Mouse (Mus musculus) adrenal gland, postnatal 25 days (tissue): Measurements from ENCODE around the gene Thra. TPM values are rescaled to one million over a fixed set of nuclear protein-coding genes. Genes with fewer than 3 reads are reported as not detected.
A peak's percentile ranks its signal among the peaks of the same experiment; 100 is the strongest.

Experiments
- DNase-seq: peaks from one replicate; pipeline ENCODE4 v3.0.0; 2021; ENCODE audit warnings: mixed read lengths
- total RNA-seq: library from RNA; stranded (reverse); gene quantifications from 2 replicates; pipeline ENCODE4 v1.2.3, GENCODE M21; 2021

Thra gene
- total RNA-seq, 1 experiment from 2014 or later: 89.4 TPM

GRCm38 (mm10) chr11:98765421-98766309, 25.2 kb downstream of the Thra start:
- DNase-seq: no peak

- no peak for DNase-seq
Observed at GRCm38 (mm10) chr11:98766346-98766745, 25.9 kb downstream of the Thra start.

DNA sequence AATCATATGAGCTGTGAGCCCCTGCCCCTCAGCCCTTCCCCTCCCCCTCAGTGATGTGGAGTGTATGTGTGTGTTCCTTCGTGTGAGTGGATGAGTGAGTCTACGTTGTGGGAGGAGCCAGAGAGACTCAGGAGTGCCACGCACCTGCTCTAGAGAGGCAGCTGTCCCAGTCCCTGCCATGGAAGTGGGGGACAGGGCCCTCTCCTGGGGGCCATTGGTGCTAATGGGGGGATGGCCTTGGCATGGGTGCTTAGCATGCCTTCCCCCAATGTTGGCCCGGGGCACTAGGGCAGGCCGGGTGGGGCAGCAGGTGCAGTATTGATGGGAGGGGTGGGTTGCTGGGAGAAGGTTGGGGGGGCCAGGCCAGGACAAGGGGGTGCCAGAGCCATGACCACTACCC, 26.4 kb downstream of the Thra start:
- no peak for DNase-seq

GRCm38 (mm10) chr11:98767276-98767675, 26.8 kb downstream of the Thra start:
- DNase-seq: no peak

DNA sequence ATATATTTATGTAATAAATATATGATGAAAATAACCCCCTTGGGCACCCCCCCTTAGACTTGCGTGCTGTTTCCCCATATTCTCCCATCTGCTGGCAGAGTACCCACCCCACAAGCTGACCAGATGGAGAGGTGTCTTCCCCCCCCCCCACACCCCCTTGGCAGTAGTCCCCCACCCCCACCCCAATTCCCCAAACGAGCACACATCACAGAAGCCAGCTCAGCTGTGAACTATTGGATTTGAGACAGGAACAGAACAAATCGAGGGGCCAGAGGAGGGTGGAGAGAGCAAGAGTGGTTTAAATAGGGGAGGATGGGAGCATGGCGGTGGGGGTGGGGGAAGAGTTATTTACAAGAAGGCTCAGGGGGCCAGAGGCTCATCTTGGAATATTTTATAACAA, 27.3 kb downstream of the Thra start:
- no peak for DNase-seq

GRCm38 (mm10) chr11:98768127-98769006, 27.9 kb downstream of the Thra start:
- no peak for DNase-seq

- no peak for DNase-seq
Observed at GRCm38 (mm10) chr11:98769007-98769954, 28.8 kb downstream of the Thra start.

- DNase-seq: no peak
Observed at GRCm38 (mm10) chr11:98770096-98770975, 29.9 kb downstream of the Thra start.

GRCm38 (mm10) chr11:98771131-98771530, 30.7 kb downstream of the Thra start:
- no peak for DNase-seq

DNA sequence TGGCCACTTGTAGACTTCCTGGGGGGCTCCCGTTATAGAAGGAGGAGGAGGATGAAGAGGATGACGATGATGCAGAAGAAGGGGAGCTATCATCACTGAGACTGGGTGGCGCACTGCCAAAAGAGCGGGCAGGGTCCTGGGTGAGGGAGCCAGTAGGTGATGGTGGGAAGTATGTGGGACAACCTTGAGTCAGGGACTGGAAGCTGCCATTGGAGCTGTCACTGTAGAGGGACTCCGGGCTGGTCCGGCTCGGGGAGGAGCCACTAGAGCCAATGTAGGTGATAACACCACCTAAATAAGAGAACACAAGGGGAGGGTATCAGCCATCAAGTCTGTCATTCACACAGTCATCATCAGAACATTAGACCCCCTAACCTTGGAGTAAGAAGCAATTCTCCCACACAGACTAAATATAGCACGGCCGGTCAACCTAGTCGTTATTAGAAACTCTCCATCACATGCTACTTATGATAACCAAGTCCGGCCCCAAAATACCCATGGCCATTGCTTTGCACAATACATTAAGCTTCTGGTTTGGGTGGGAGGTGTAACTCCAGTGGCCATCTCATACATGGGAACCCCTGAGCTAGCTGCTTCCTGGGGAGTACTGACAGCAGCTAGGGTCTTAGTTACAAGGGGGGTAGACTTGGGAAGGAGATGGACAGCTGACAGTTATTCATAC, 31.5 kb downstream of the Thra start:
- no peak for DNase-seq

DNA sequence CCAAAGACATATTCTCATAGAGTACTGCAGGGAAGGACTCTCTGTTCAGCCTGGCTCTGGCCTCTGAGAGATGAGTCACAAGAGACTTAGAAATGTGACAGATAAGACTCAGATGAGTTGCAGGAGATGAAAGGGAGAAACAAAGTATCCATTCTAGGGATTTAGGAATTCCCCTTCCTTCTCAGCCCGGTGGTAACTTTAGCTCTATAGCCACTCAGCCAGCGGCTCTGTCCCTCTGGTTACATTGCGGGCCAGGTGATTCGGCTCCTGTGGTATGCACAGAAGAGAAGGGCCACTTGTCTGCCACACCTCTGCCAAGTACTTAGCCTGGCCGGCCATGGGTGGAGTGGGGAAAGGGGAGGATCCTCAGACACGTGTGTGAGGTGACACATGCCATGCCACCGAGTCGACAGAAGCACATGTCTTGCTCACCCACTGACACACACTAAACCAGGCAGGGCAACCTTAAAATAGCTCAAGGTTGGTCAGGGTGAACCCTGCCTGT, 32.3 kb downstream of the Thra start:
- DNase-seq: peak; percentile 75

DNA sequence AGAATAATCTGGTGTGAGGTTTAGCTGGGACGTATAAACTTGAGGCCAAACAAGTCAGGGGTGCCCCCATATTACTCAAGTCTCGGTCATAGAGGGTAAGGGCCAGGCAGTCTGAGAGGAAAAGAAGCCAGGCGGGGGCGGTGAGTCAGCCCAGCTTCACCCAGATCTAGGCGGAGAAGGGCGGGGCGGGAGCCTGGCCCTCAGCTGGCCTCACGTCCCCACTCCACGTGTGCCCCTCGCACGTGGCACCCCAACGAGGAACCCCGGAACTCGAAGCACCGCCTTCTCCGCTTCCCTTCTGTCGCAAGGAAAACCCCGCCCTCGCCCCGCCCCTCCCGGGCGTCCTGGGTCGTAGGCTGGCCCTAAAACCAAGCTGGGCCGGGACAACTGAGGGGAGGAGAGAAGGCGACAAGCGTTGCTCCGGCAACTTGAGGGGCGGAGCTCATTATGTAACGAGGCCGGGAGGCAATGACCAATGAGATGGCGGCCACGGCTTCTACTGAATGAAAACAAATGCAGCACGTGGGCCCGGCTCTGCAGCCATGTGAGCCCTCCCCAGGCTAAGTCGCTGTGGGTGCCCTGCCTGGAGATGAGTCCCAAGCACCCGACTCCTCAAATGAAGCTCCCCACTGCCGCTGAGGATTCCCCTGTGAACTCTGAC, 33.3 kb downstream of the Thra start:
- DNase-seq: peak; percentile 100

- no peak for DNase-seq
Observed at GRCm38 (mm10) chr11:98774582-98775347, 34.3 kb downstream of the Thra start, which contains the start of gene Nr1d1. Gene Nr1d1, minus strand, starts transcription at chr11:98775333.

DNA sequence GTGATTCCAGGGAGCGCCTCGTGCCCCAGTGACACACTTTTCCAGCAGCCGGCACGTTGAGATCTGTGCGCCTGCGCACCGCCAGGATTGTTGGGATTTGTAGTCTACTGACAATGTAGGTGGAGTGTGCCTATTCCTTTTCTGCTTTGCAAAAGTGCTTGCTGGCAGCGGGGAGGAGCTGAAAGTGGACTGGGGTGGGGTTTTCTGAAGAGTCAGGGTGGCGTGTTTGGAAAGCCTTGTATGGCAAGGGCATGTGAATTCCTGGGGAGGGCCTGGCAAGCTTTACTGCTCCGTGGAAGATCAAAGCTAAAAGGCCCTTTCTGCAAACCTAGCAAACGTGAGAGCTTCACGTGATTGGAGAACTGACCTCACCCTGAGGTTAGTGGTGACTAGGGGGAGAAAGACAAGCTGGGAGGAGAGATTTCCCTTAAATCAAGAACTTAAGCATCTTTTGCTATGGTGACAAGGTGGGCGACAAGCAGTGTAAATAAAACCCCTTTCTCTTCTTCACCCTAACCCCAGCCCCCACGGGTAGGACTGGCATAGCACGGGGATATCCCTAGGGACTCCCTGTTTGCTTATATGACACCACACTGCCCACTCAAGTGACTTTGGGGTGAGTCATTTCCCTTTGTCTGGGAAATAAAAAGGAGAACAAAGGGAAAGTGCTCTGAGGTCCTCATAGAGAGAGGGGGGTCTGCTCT, 35.1 kb downstream of the Thra start:
- DNase-seq: peak; percentile 99

GRCm38 (mm10) chr11:98776052-98776764, 35.8 kb downstream of the Thra start:
- DNase-seq: no peak

- DNase-seq: peak; percentile 55
Observed at GRCm38 (mm10) chr11:98776843-98777590, 36.6 kb downstream of the Thra start.

DNA sequence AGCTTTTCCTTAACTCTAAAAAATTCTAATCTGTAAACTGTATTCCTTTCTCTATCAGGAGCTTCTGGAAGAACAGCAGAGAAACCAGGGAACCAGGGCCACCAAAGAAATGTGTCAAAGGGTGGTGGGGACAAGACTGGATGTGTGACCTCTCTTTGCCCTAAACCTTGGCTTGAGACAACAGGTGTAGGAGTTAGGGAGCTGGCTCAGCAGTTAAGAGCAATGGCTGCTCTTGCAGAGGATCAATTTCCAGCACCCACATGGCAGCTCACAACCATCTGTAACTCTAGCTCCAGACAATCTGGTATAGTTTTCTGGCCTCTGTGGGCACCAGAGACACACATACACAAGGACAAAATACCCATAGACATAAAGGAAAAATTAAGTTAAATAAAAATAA, 37.5 kb downstream of the Thra start:
- DNase-seq: no peak
